In genomic region chr8:121903977-121904376, GRCm38 (mm10) we compare ENCODE assay signal across 11 mouse cellular contexts. TPM values are rescaled to one million over a fixed set of nuclear protein-coding genes. Genes with fewer than 3 reads are reported as not detected.
DNase-seq lines count a peak whose midpoint lies in the region; ATAC-seq and TF ChIP-seq lines count a peak whose summit lies in the region.
"Had no signal": no experiment of that assay in that cellular context is flagged by ENCODE, and none has a peak within 500 bp of the region (broad histone marks: within the 10 kb centered on the region; RNA-seq: fewer than 3 reads in every experiment).

No protein-coding gene starts in this region.

- peaks cover 38% of the 10 kb centered on the region for H3K4me1 ChIP-seq in heart, postnatal 0 days (ENCODE audit: control insufficient read depth, insufficient read depth)
- H3K4me1 ChIP-seq in heart, embryonic 11.5 days (ENCODE audit: control insufficient read depth, insufficient read depth, low read length), result peaks cover 29% of the 10 kb centered on the region
- H3K4me1 ChIP-seq in E14TG2a.4 (replicated peaks; ENCODE audit: low read depth, low read length), result peaks cover 90% of the 10 kb centered on the region
- H3K4me1 ChIP-seq in liver, embryonic 12.5 days, result peaks cover 85% of the 10 kb centered on the region

- H3K9me3 ChIP-seq in heart, postnatal 0 days (replicated peaks; ENCODE audit: control insufficient read depth, low read length), result no peaks in the 10 kb centered on the region
- H3K9me3 ChIP-seq in heart, embryonic 11.5 days (replicated peaks; ENCODE audit: control insufficient read depth, low read length), result no peaks in the 10 kb centered on the region
- H3K9me3 ChIP-seq in E14TG2a.4 (ENCODE audit: low read length), result no peaks in the 10 kb centered on the region
- H3K9me3 ChIP-seq in liver, embryonic 12.5 days (replicated peaks), result no peaks in the 10 kb centered on the region

- H3K27ac ChIP-seq in heart, postnatal 0 days (ENCODE audit: low read depth), result no peak overlapping the region
- H3K27ac ChIP-seq in heart, embryonic 11.5 days (ENCODE audit: low read depth, low read length), result no peak overlapping the region
- no peak overlapping the region for H3K27ac ChIP-seq in liver, embryonic 12.5 days

- 57% methylated on average over 6 of the region's 6 CpGs for WGBS in heart, postnatal 0 days
- WGBS in heart, embryonic 11.5 days (ENCODE audit: insufficient replicate concordance), result 53% methylated on average over 6 of the region's 6 CpGs
- 45% methylated on average over 6 of the region's 6 CpGs for whole genome bisulfite sequencing in liver, embryonic 12.5 days (ENCODE audit: insufficient replicate concordance)

- H3K36me3 ChIP-seq in heart, postnatal 0 days (replicated peaks; ENCODE audit: control insufficient read depth, insufficient read depth, low read length), result no peaks in the 10 kb centered on the region
- no peaks in the 10 kb centered on the region for H3K36me3 ChIP-seq in heart, embryonic 11.5 days (ENCODE audit: control insufficient read depth, insufficient read depth, low read length)
- peaks cover 71% of the 10 kb centered on the region for H3K36me3 ChIP-seq in E14TG2a.4 (ENCODE audit: insufficient read depth, low read length)
- peaks cover 58% of the 10 kb centered on the region for H3K36me3 ChIP-seq in liver, embryonic 12.5 days

- H3K9ac ChIP-seq in heart, postnatal 0 days (replicated peaks; ENCODE audit: low read depth, low read length), result no peak overlapping the region
- H3K9ac ChIP-seq in heart, embryonic 11.5 days (ENCODE audit: low read depth, low read length), result no peak overlapping the region
- H3K9ac ChIP-seq in liver, embryonic 12.5 days, result peak overlapping the region; percentile 90

- no peak overlapping the region for H3K4me2 ChIP-seq in heart, postnatal 0 days (ENCODE audit: low read depth, low read length)
- H3K4me2 ChIP-seq in heart, embryonic 11.5 days, result no peak overlapping the region
- H3K4me2 ChIP-seq in liver, embryonic 12.5 days, result peak overlapping the region; percentile 75

- no peak for TF ChIP-seq EP300 in heart, postnatal 0 days (IDR thresholded peaks at IDR 0.05; ENCODE audit: low read depth)

- peak; percentile 8; the same call in 1 of the 2 replicates for TF ChIP-seq CTCF in heart, postnatal 0 days (IDR thresholded peaks at IDR 0.05; ENCODE audit: low read depth)
- no peak for TF ChIP-seq CTCF in E14TG2a.4 (conservative IDR thresholded peaks at IDR 0.05; ENCODE audit: low read length)

- no peak for DNase-seq in heart, postnatal 0 days (ENCODE audit: low spot score)
- DNase-seq in cerebellum, adult 9-11 months, result peak; percentile 75
- DNase-seq in urinary bladder, postnatal 10 days (ENCODE audit: low spot score), result no peak
- no peak for DNase-seq in gastrocnemius, postnatal 14 days
- no peak for DNase-seq in spleen, postnatal 36 days (ENCODE audit: low spot score in 2 of 2)
- DNase-seq: adrenal gland, postnatal 14 days; layer of hippocampus, postnatal 36 days had no signal

- ATAC-seq in heart, postnatal 0 days (ENCODE audit: insufficient read depth, low read depth), result no peak
- no peak for ATAC-seq in heart, embryonic 11.5 days (replicated peaks; ENCODE audit: insufficient number of reproducible peaks, low FRiP score, low TSS enrichment)
- no peak for ATAC-seq in liver, embryonic 12.5 days

- no peak overlapping the region for H3K4me3 ChIP-seq in heart, postnatal 0 days (ENCODE audit: low read depth, low read length)
- H3K4me3 ChIP-seq in heart, embryonic 11.5 days (ENCODE audit: low read depth, low read length), result no peak overlapping the region
- peak overlapping the region; percentile 94 for H3K4me3 ChIP-seq in E14TG2a.4 (replicated peaks; ENCODE audit: low read length)
- H3K4me3 ChIP-seq in liver, embryonic 12.5 days, result peak overlapping the region; percentile 89

- intact Hi-C loops in gastrocnemius, postnatal 14 days (cut with DNase I; ENCODE audit: low total_unique reads), result no loop called here

- H3K27me3 ChIP-seq in heart, postnatal 0 days (ENCODE audit: control insufficient read depth, insufficient read depth, low read length), result no peaks in the 10 kb centered on the region
- no peaks in the 10 kb centered on the region for H3K27me3 ChIP-seq in heart, embryonic 11.5 days (ENCODE audit: control insufficient read depth, insufficient read depth, low read length)
- H3K27me3 ChIP-seq in E14TG2a.4 (ENCODE audit: insufficient read depth, low read length), result no peaks in the 10 kb centered on the region
- no peaks in the 10 kb centered on the region for H3K27me3 ChIP-seq in liver, embryonic 12.5 days (replicated peaks)

RNA-seq across cellular contexts. Expression of gene Slc7a5, which starts 3.5 kb away (rescaled TPM):
- total RNA-seq in heart, postnatal 0 days (2014; rRNA removed; ENCODE audit: low replicate concordance), result 24.7 and 27.1 TPM in 2 replicates
- 5.8 and 7.1 TPM in 2 replicates for polyA plus RNA-seq in heart, postnatal 0 days (2015; fragmentation: Nextera tagmentation; extraction: Ambion mirVana)
- polyA plus RNA-seq in heart, embryonic 11.5 days (2014; fragmentation: Nextera tagmentation; extraction: Ambion mirVana), result 17.0 and 18.4 TPM in 2 replicates
- 52.6 and 58.9 TPM in 2 replicates for polyA plus RNA-seq in liver, embryonic 12.5 days (2016; fragmentation: Nextera tagmentation; extraction: Ambion mirVana)
- 1 to 10 TPM; 4.2 to 5.7 TPM for total RNA-seq in gastrocnemius, postnatal 14 days (2021)

RNA-seq across cellular contexts. Expression of gene Car5a, which starts 40.7 kb away (rescaled TPM):
- not detected in 2 replicates for total RNA-seq in heart, postnatal 0 days (2014; rRNA removed; ENCODE audit: low replicate concordance)
- polyA plus RNA-seq in heart, postnatal 0 days (2015; fragmentation: Nextera tagmentation; extraction: Ambion mirVana), result not detected in 2 replicates
- polyA plus RNA-seq in heart, embryonic 11.5 days (2014; fragmentation: Nextera tagmentation; extraction: Ambion mirVana), result 0.17 TPM in 1 of 2 replicates, not detected in the other
- 0.69 and 0.85 TPM in 2 replicates for polyA plus RNA-seq in liver, embryonic 12.5 days (2016; fragmentation: Nextera tagmentation; extraction: Ambion mirVana)
- total RNA-seq in gastrocnemius, postnatal 14 days (2021), result not detected
- total RNA-seq: heart, postnatal 25 days; layer of hippocampus, postnatal 36 days had no signal

RNA-seq across cellular contexts. Expression of gene Banp, which starts 45.6 kb away (rescaled TPM):
- total RNA-seq in heart, postnatal 0 days (2014; rRNA removed; ENCODE audit: low replicate concordance), result 23.0 and 27.9 TPM in 2 replicates
- 10.6 and 17.9 TPM in 2 replicates for polyA plus RNA-seq in heart, postnatal 0 days (2015; fragmentation: Nextera tagmentation; extraction: Ambion mirVana)
- 39.7 and 40.1 TPM in 2 replicates for polyA plus RNA-seq in heart, embryonic 11.5 days (2014; fragmentation: Nextera tagmentation; extraction: Ambion mirVana)
- 22.4 and 25.4 TPM in 2 replicates for polyA plus RNA-seq in liver, embryonic 12.5 days (2016; fragmentation: Nextera tagmentation; extraction: Ambion mirVana)
- total RNA-seq in gastrocnemius, postnatal 14 days (2021), result 1 to 10 TPM; 8.3 to 8.4 TPM

Comparison
In these comparisons a context has a peak if more than half of its experiments do, and no peak if none do; other contexts are left out.
1. H3K4me3 ChIP-seq: peak in E14TG2a.4 (single experiment) and liver, embryonic 12.5 days (single experiment); none in heart, postnatal 0 days (single experiment) and heart, embryonic 11.5 days (single experiment).